Mouse (Mus musculus): ENCODE results near the gene Chsy1. TPM values are rescaled to one million over a fixed set of nuclear protein-coding genes. Genes with fewer than 3 reads are reported as not detected.
A peak's percentile ranks its signal among the peaks of the same experiment; 100 is the strongest.

Chsy1 gene
- polyA plus RNA-seq, 1 experiment from 2014 or later: 9.9 TPM

GRCm38 (mm10) chr7:66127951-66128645 lies 18.8 kb downstream of the Chsy1 start:
- Histone ChIP-seq H3K27ac (replicated peaks) (no peak overlapping the region), H3K9me3 (replicated peaks) (no peaks in the 10 kb centered on the region), H3K4me1 (peaks cover 33% of the 10 kb centered on the region), H3K4me2 (no peak overlapping the region), H3K36me3 (peaks cover 14% of the 10 kb centered on the region; the same call in 1 of the 2 replicates), H3K4me3 (replicated peaks) (no peak overlapping the region), H3K9ac (replicated peaks) (no peak overlapping the region), H3K27me3 (replicated peaks) (no peaks in the 10 kb centered on the region)
- WGBS: 27% methylated on average over 4 of the region's 4 CpGs
- peak; percentile 55; the same call in 1 of the 2 replicates for ATAC-seq (ENCODE audit: low FRiP score)

GRCm38 (mm10) chr7:66128857-66129256 lies 19.5 kb downstream of the Chsy1 start:
- Histone ChIP-seq H3K27ac (replicated peaks) (no peak overlapping the region), H3K9ac (replicated peaks) (no peak overlapping the region), H3K4me2 (no peak overlapping the region), H3K9me3 (replicated peaks) (no peaks in the 10 kb centered on the region), H3K4me1 (peaks cover 33% of the 10 kb centered on the region), H3K4me3 (replicated peaks) (no peak overlapping the region), H3K27me3 (replicated peaks) (no peaks in the 10 kb centered on the region), H3K36me3 (peaks cover 14% of the 10 kb centered on the region; the same call in 1 of the 2 replicates)
- ATAC-seq (ENCODE audit: low FRiP score): no peak
- WGBS: 39% methylated on average over 3 of the region's 3 CpGs

GRCm38 (mm10) chr7:66130296-66130695 lies 21.0 kb downstream of the Chsy1 start:
- Histone ChIP-seq H3K4me3 (replicated peaks) (no peak overlapping the region), H3K9ac (replicated peaks) (no peak overlapping the region)
- WGBS: 94% methylated on average over 2 of the region's 2 CpGs

GRCm38 (mm10) chr7:66131776-66132421 lies 22.6 kb downstream of the Chsy1 start:
- Histone ChIP-seq H3K36me3 (peaks cover 6% of the 10 kb centered on the region; the same call in 1 of the 2 replicates), H3K9me3 (replicated peaks) (no peaks in the 10 kb centered on the region), H3K4me2 (no peak overlapping the region), H3K27ac (replicated peaks) (no peak overlapping the region), H3K4me3 (replicated peaks) (no peak overlapping the region), H3K4me1 (peaks cover 42% of the 10 kb centered on the region), H3K27me3 (replicated peaks) (no peaks in the 10 kb centered on the region), H3K9ac (replicated peaks) (no peak overlapping the region)
- no peak for ATAC-seq (ENCODE audit: low FRiP score)
- 83% methylated on average over 4 of the region's 4 CpGs for WGBS

More at GRCm38 (mm10) chr7:66130296-66130695, 21.0 kb downstream of the Chsy1 start:
- Histone ChIP-seq H3K9me3 (replicated peaks) (no peaks in the 10 kb centered on the region), H3K36me3 (peaks cover 14% of the 10 kb centered on the region; the same call in 1 of the 2 replicates), H3K27ac (replicated peaks) (no peak overlapping the region), H3K4me1 (peaks cover 35% of the 10 kb centered on the region), H3K27me3 (replicated peaks) (no peaks in the 10 kb centered on the region), H3K4me2 (no peak overlapping the region)
- no peak for ATAC-seq (ENCODE audit: low FRiP score)

GRCm38 (mm10) chr7:66134154-66134553 lies 24.8 kb downstream of the Chsy1 start:
- Histone ChIP-seq H3K36me3 (peaks cover 6% of the 10 kb centered on the region; the same call in 1 of the 2 replicates), H3K9me3 (replicated peaks) (no peaks in the 10 kb centered on the region), H3K9ac (replicated peaks) (no peak overlapping the region), H3K4me2 (no peak overlapping the region), H3K4me3 (replicated peaks) (no peak overlapping the region), H3K27ac (replicated peaks) (no peak overlapping the region), H3K4me1 (peaks cover 37% of the 10 kb centered on the region), H3K27me3 (replicated peaks) (no peaks in the 10 kb centered on the region)
- WGBS: 96% methylated on average over 3 of the region's 3 CpGs
- no peak for ATAC-seq (ENCODE audit: low FRiP score)

- no peak overlapping the region for H3K27ac ChIP-seq (replicated peaks)
- WGBS: 78% methylated on average over 3 of the region's 3 CpGs
- H3K27me3 ChIP-seq (replicated peaks): no peaks in the 10 kb centered on the region
- no peak overlapping the region for H3K9ac ChIP-seq (replicated peaks)
- H3K4me3 ChIP-seq (replicated peaks): no peak overlapping the region
- no peak for ATAC-seq (ENCODE audit: low FRiP score)
- peaks cover 42% of the 10 kb centered on the region for H3K4me1 ChIP-seq
- H3K36me3 ChIP-seq: 0 out of 2 replicates have a peak, but pooled peaks cover 3% of the 10 kb centered on the region
- no peaks in the 10 kb centered on the region for H3K9me3 ChIP-seq (replicated peaks)
- no peak overlapping the region for H3K4me2 ChIP-seq
These were observed 26.3 kb downstream of the Chsy1 start for GRCm38 (mm10) chr7:66135644-66136043.

- H3K36me3 ChIP-seq: no peaks in the 10 kb centered on the region
- no peak overlapping the region for H3K27ac ChIP-seq (replicated peaks)
- no peak overlapping the region for H3K4me3 ChIP-seq (replicated peaks)
- ATAC-seq (ENCODE audit: low FRiP score): no peak
- no peak overlapping the region for H3K4me2 ChIP-seq
- no peaks in the 10 kb centered on the region for H3K27me3 ChIP-seq (replicated peaks)
- no peaks in the 10 kb centered on the region for H3K9me3 ChIP-seq (replicated peaks)
- peaks cover 48% of the 10 kb centered on the region for H3K4me1 ChIP-seq
- H3K9ac ChIP-seq (replicated peaks): no peak overlapping the region
These were observed 26.9 kb downstream of the Chsy1 start for GRCm38 (mm10) chr7:66136187-66136586.

- Histone ChIP-seq H3K27ac (replicated peaks) (no peak overlapping the region), H3K4me2 (no peak overlapping the region), H3K4me3 (replicated peaks) (no peak overlapping the region), H3K27me3 (replicated peaks) (no peaks in the 10 kb centered on the region), H3K4me1 (peaks cover 55% of the 10 kb centered on the region), H3K9me3 (replicated peaks) (no peaks in the 10 kb centered on the region), H3K9ac (replicated peaks) (no peak overlapping the region), H3K36me3 (no peaks in the 10 kb centered on the region)
- WGBS: 88% methylated on average over 4 of the region's 4 CpGs
- ATAC-seq (ENCODE audit: low FRiP score): no peak
These were observed 28.0 kb downstream of the Chsy1 start for GRCm38 (mm10) chr7:66137309-66137708.

GRCm38 (mm10) chr7:66138301-66138700 lies 29.0 kb downstream of the Chsy1 start:
- H3K9ac ChIP-seq (replicated peaks): no peak overlapping the region
- H3K36me3 ChIP-seq: no peaks in the 10 kb centered on the region
- no peak overlapping the region for H3K4me2 ChIP-seq
- peaks cover 61% of the 10 kb centered on the region for H3K4me1 ChIP-seq
- H3K27ac ChIP-seq (replicated peaks): no peak overlapping the region
- ATAC-seq (ENCODE audit: low FRiP score): no peak
- 48% methylated on average over 4 of the region's 4 CpGs for WGBS
- H3K4me3 ChIP-seq (replicated peaks): no peak overlapping the region
- H3K27me3 ChIP-seq (replicated peaks): no peaks in the 10 kb centered on the region
- no peaks in the 10 kb centered on the region for H3K9me3 ChIP-seq (replicated peaks)

- Histone ChIP-seq H3K4me1 (peaks cover 61% of the 10 kb centered on the region), H3K36me3 (no peaks in the 10 kb centered on the region), H3K9ac (replicated peaks) (no peak overlapping the region), H3K27me3 (replicated peaks) (no peaks in the 10 kb centered on the region), H3K4me3 (replicated peaks) (no peak overlapping the region), H3K9me3 (replicated peaks) (no peaks in the 10 kb centered on the region), H3K27ac (replicated peaks) (no peak overlapping the region), H3K4me2 (no peak overlapping the region)
- WGBS: 82% methylated on average over 5 of the region's 5 CpGs
- ATAC-seq (ENCODE audit: low FRiP score): no peak
These were observed 29.6 kb downstream of the Chsy1 start for GRCm38 (mm10) chr7:66138878-66139277.

- WGBS: 64% methylated on average over 3 of the region's 3 CpGs
- Histone ChIP-seq H3K36me3 (no peaks in the 10 kb centered on the region), H3K4me3 (replicated peaks) (no peak overlapping the region), H3K9ac (replicated peaks) (no peak overlapping the region), H3K9me3 (replicated peaks) (no peaks in the 10 kb centered on the region), H3K27ac (replicated peaks) (no peak overlapping the region), H3K27me3 (replicated peaks) (no peaks in the 10 kb centered on the region), H3K4me2 (no peak overlapping the region), H3K4me1 (peaks cover 59% of the 10 kb centered on the region)
- no peak for ATAC-seq (ENCODE audit: low FRiP score)
These were observed 30.8 kb downstream of the Chsy1 start for GRCm38 (mm10) chr7:66140095-66140494.

GRCm38 (mm10) chr7:66140923-66141570 lies 31.7 kb downstream of the Chsy1 start:
- no peak overlapping the region for H3K9ac ChIP-seq (replicated peaks)
- no peak overlapping the region for H3K4me3 ChIP-seq (replicated peaks)
- no peak overlapping the region; the same call in 1 of the 2 replicates for H3K27ac ChIP-seq (replicated peaks)
- 26% methylated on average over 4 of the region's 4 CpGs for WGBS
- H3K9me3 ChIP-seq (replicated peaks): no peaks in the 10 kb centered on the region
- H3K36me3 ChIP-seq: no peaks in the 10 kb centered on the region
- no peaks in the 10 kb centered on the region for H3K27me3 ChIP-seq (replicated peaks)
- no peak overlapping the region for H3K4me2 ChIP-seq
- ATAC-seq (ENCODE audit: low FRiP score): no peak
- H3K4me1 ChIP-seq: peaks cover 49% of the 10 kb centered on the region
